Mouse (Mus musculus) layer of hippocampus, postnatal 14 days (tissue): Measurements from ENCODE around the gene Armt1. TPM values are rescaled to one million over a fixed set of nuclear protein-coding genes. Genes with fewer than 3 reads are reported as not detected.

Experiments
- DNase-seq, 2 experiments: peaks; one replicate each; pipeline ENCODE4 v3.0.0; 2021 to 2022; ENCODE audit warnings: low spot score in 2 of 2, mixed read lengths in 1 of 2
- long read RNA-seq, 2 experiments: library from polyadenylated mRNA; stranded (forward); transcript quantifications; one replicate each; pipeline ENCODE4 v2.0.0; 2021
- total RNA-seq, 2 experiments: library from RNA; stranded (reverse); gene quantifications; 2 replicates each; pipeline ENCODE4 v1.2.3; 2021

Armt1 gene
- 10 to 100 TPM; 13.5 to 15.6 TPM for total RNA-seq
- long read RNA-seq, experiment 1, full-length matches to known transcripts: 9 of 12 reads
- long read RNA-seq, experiment 1, partial matches to known transcripts: 0 of 12 reads
- long read RNA-seq, experiment 1, other reads (novel, unspliced or antisense): 3 of 12 reads
- long read RNA-seq, experiment 2, full-length matches to known transcripts: 8 of 12 reads
- long read RNA-seq, experiment 2, partial matches to known transcripts: 0 of 12 reads
- long read RNA-seq, experiment 2, other reads (novel, unspliced or antisense): 4 of 12 reads

DNA sequence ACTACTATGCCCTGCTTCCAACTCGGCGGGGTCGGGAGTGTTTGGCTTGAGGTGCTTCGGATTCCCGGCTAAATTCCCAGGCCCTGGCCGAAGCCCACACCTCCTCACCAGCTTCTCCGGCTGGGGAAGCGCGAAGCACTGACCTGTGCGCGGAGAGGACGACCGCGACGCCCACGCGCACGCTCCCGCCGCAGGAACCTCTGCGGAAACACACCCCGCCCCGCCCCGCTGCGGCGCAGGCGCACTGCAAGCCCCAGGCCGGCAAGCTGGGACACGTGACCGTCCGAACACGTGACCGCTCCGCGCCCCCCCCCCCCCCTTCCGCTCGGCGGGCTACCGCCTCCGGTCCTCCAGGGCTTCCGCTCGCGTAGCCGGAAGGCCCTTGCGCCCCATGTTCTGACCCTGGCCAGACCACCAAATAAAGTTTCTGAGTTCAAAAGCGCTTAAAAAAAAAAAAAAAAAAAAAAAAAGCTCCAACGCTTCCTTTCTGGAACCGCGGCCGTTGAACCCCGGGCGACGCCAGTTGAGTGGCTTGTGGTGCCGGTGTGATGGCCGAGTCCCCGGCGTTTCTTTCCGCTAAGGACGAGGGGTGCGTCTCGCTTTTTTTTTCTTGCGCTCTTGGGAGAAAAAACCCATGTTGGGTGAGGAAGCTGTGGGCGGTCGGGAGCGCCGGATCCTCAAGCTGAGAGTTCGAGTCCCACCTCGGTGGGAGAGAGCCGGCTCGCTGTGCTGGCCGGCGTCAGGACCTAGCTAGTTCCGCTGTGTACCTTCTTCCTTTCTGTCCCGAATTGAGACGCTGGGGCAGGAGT is at the start of gene Armt1, which contains the start of gene Rmnd1:
Gene Armt1, plus strand, starts transcription at position 345 of the 809 bp plus-strand sequence.
Gene Rmnd1, minus strand, starts transcription at position 266 of the 809 bp plus-strand sequence.
- DNase-seq: peak; percentile 93 to 94

DNA sequence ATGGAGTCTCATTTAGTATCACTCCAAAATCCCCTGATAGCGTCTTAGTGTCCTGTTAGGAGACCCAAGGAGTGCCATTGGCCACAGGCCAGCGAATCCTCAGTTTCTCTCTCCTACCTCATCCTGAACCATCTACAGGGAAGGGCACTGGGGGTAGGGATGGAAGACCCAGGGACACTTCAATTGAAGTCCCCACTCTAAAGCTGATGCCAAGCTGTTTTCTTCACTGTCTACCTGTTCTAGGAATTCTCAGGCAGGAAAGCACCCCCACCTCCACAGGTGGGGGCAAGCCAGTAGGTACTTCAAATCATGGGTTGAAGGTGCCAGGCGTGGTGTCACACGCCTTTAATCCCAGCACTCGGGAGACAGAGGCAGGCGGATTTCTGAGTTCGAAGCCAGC is 48.0 kb upstream of the Armt1 start:
- no peak for DNase-seq

DNA sequence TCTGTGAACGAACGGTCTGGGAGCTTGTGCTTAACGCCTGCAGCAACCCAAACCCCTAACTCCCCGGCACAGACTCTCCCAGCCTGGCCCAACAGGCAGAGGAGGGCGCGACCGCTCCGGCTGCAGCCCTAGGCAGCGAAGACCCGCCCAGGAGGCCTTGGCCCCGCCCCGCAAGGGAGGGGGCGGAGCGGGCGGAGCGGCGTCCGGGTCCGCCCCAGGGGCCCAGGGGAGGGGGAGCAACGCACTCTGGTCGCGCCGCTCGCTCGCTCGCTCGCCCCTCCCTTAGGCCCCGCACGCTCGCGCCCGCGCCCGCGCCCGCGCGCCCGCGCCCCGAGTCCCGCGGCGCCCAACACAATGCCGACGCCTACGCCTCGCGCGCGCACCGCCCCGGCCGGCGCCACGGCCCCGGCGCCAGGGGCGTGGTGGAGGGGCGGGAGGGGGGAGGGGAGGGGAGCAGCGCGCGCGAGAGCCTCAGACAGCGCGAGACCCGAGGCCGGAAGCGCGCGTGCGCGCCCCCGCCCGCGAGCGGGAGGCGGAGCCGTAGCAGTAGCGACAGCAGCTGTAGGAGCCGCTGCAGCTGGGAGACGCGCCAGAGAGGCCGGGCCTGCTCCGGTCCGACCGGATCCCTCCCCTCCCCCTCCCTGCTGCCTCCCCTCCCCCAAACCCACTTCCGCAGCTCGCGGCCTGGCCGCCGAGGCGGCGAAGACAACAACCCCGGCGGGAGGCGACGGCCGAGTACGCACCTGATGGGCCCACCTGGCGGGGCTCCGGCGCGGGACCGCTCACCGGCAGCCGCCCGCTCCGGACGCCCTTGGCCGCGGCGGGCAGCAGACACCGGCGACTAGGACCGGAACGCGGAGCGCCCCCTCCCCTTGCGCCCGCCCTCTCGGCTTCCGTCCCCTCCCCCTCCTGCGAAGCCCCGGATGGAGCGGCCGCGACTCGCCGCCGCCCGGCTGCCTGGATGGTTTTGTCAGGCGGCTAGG is 45.4 kb upstream of the Armt1 start:
- DNase-seq: peak; percentile 90 to 95

DNA sequence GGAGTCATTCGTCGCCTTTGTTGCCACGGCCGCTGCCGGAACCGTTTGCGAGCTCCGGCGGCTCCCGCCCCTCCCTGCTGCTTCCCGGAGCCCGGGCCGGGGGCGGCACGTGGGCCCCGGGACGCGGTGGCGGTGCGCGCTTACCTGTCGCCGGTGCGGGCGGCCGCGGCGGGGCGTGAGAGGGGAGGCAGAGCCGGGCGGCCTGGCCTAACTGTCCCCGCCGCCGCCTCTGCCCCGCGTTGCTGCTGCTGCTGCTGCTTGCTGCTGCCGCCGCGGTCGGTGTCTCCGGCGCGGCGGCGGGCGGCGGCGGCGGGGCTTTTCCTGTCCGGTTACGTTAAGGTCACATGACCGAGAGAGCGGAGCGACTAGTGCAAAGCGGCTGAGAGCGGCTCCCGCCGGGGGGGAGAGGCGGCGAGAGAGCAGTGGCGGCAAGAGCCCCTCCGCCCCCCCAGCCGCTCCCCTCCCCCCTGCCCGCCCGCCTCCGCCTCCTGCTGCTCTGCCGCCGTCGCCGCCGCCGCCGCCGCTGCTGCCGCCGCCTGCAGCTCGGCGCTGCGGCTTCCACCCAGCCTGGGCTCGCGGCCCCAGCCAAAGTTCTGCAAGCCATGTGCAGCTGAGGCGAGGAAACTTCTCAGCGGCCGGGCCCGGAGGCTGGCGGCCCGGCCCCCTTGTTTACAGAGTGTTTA is 44.4 kb upstream of the Armt1 start, which contains the start of gene Zbtb2:
Gene Zbtb2, minus strand, starts transcription at position 408 of the 683 bp plus-strand sequence.
- peak; percentile 60 to 67 for DNase-seq

DNA sequence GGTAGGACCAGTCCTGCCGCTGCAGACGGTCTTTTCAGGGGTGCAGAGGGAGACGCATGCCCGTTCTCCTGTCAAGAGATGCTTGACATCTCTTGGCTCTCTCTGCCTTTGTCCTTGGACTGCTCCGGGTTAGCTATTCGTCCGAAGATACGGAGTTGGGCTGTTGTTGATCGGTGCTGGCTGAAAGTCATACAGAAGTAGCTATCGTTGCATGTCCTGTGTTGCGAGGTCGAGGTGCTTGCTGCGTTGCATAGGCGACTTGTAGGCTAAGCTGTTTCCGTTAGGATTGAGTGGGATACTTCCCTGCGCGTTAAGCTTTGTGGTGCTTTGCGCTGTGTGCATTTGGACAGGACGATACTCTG is 43.9 kb upstream of the Armt1 start:
- DNase-seq: peak in 1 of 2 experiments; percentile 42

DNA sequence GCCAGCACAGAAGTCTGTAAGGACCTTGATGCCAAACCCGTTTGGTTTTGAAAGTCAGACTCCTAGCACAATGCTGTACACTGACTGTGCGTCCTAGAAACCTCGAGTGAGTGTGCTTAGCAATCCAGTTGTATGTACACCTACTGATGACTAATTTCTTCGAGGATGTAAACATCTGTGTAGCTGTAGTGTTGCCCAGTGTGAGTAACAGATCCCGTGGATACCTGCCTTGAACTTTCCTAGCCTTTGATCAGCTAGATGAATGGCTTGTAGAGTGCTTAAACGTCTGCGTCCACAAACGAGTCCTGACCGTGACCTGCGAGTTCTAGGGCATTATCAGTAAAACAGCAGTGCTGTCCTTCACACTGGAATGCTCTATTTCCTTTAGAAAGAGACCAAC is 43.2 kb upstream of the Armt1 start:
- no peak for DNase-seq

DNA sequence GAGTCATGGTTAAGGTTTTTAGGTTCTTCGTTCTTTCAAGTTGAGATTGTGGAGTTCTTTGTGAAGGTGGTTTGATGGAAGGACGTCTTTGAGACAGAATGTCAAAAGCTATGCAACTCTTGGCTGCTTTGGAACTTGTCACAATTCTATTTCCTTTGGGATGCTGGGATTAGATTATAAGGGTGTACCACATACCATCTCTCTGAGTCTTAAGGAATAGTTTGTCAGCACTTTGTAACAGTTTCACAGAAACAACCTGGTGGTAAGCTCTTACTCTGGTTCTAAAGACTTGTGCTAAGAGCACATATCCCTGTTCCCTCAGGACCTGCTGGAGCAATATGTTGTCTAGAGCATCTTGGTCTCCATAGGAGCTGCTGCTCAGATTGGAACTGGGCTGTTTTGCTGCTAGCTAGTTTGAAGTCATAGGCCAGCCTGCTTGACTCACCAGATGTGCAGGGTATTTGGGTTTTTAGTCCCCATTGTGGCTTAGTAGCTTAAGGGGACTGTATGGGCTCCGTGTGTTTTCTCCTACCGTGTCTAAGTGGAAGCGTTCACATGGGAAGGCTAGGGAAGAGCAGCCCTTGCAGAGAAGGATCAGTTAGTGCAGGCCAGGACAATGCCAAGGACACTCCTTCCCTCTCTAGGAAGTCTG is 42.7 kb upstream of the Armt1 start:
- no peak for DNase-seq

DNA sequence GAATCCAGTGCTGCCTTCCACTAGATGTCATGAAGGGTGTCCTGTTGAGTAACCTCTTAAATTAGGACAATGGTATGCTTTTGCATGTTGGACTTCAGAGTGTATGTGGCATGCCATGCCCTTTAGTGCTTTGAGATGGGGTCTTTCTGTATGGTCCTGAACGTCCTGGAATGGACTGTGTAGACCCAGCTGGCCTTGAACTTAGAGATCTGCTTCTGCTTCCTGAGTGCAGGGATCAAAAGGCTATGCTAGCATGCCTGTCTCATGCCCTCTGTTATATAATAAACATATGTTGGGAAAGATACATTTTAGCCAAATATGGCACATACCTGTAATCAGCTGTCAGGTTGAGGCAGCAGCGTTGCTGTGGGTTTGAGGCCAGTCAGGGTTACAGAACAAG is 41.7 kb upstream of the Armt1 start:
- no peak for DNase-seq

DNA sequence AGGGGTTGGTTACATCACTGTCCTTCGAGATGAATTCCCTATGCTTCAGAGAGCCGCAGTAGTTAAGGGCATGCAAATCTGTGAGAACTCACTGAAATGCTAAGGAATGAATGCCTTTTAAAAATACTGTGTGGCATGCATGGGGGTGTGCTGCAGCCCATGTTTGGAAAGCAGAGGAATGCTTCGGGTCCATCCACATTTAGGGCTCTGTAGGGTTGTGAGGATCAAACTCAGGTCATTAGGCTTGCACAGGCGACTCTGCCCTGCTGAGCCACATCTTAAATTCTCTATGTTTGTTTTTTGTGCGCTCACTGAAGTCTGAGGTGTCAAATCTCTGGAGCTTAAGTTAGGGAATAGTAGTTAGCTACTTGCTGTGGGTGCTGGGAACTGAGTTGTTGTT is 41.2 kb upstream of the Armt1 start:
- DNase-seq: no peak

DNA sequence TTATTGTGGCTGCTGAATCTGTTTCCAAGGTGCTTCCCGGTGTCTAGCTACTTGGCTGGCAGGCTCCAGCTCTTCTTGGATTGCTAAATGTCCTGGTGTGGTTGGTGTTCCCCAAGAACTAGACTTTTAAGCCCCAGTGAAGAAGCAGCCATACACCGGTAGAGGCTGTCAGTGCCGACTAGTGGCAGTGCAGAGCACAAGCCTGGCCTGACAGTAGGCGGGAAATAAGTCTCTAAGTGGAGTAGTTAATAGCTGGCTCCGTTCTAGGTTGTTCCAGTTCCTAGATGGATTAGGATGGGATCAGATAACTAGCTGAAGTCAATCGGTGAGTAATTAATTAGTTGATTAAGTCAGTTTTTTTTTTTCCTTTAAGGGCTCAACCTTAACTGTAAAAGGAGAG is 40.4 kb upstream of the Armt1 start:
- no peak for DNase-seq

DNA sequence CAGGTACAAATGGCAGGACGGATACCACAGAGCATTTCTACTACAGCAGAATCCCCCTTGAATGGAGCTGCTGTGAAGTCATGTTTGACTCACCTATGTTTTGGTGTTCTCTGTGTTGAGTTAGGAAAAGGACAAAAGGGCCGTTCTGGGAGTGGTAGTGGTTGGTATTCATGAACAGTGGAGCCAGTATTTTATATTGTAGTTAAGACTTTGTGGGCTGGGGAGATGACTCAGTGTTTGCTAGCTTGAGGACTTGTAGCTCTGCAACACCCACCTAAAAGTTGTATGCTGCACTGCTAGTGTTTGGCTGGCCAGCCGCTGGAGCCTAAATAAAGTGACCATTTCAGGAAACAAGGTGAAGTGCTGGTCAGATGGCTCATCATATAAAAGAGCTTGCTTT is 36.9 kb upstream of the Armt1 start:
- no peak for DNase-seq

DNA sequence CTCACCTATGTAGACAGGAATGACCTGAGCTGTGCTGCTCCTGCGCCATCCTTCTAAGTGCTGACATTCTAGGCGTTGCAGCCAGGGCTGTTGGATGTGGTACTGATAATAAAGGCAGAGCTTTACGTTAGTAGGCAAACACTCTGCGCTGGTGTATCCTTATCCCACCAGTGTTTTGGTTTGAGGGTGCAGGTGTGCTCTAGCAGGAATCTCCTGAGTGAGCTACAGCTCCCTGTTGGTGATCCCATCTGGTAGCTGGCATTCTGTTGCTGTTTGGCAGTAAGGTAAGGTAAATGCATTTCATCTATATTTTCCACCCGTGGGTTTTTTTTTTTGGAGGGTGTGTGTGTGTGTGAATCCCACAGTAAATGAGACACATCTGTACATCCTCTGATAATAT is 34.2 kb upstream of the Armt1 start:
- no peak for DNase-seq

DNA sequence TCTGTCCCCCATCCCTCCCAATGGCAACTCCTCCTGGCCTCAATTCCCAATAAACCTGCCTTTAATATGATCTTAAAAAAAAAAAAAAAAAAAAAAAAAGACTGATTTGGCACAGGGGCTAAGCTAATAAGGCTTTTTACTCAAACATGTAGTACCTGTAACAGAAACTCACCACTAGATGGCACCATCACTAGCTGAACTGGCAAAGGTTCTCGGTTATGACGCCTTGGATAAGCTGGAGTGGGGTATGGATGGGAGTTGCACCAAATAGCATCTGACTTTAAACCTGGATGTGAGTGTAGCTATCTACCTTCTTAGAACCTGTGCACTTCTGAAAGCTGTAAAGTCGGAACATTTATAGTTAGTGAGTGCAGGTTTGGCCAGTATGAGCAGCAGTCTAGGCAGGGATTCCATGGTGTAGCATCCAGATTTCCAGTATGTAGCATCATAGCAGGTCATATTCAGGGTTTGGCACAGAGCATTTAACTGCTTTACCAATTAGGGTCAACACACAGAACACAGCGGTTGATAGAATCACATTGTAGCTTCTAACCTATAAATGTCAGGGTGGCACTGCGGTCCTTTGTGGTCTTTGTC is 27.3 kb upstream of the Armt1 start:
- peak in 1 of 2 experiments; percentile 77 for DNase-seq

DNA sequence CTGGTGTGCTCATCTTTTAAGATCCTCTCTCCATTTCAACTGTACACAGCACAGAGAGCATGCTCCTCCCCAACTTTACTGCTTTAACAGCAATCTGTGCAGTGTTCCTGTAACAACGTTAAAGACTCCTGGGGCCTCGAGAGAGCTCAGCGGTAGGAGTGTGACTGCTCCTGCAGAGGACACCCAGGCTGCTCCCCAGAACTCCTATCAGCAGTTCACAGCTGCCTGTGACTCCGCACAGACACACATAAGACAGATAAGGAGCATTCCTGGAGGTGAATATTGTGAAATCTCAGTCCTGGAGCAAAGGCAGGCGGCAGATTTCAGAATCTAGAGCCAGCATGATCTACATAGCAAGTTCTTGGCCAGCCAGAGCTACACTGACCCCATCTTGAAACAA is 26.8 kb upstream of the Armt1 start:
- DNase-seq: no peak

DNA sequence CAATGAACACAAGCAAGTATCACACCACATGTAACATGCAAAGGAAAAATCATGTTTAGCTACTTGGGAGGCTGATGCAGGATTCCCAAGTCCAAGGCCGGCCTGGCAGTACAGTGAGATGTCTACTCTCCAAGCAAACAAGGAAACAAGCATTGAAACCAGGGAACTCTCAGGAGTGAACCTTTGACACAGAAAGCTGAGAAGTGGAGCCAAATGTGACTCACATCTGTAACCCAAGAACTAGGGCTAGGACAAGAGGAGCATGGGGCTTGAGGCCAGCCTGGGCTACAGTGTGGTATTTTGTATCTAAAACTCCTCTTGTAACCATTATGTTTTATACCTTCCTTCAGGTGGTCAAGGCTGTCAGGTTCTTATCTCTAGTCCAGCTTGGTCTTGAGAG is 25.1 kb upstream of the Armt1 start:
- no peak for DNase-seq

DNA sequence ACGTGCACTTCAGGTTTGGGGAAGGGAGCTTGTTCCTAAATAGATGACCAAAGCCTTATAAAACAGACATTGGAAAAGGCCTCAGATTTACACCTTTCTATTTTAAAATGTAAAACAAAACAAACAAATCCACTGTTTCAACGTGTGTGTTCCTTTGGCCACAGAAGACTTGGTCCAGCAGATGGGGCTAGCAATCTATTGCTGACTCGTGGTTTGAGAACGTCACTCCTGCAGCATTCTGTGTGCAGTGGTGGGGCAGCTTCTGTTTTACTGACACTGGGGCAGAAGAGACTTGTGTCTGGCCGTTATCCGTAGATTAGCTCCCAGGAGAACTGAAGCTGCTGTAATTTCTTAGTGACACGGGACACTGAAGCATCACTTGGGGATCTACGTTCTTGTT is 7.0 kb upstream of the Armt1 start:
- no peak for DNase-seq

DNA sequence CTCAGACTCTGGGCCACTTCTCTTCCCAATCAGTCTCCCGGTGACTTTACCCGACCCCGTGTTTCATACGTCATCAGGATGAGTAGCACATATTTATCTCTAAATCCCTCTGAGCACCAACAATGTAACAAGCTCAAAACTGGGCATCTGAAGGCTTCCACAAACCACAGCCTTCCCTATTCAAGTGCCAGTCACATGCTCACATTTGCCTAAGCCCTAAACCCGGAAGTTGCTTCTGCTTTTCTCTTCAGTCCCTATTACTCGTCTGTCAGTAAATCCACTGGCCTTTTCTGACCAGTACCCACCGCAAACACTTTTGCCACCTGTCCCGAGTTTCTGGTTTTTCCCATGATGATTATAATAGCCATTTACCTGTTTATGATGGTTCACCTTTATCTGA is 1.9 kb upstream of the Armt1 start:
- no peak for DNase-seq

DNA sequence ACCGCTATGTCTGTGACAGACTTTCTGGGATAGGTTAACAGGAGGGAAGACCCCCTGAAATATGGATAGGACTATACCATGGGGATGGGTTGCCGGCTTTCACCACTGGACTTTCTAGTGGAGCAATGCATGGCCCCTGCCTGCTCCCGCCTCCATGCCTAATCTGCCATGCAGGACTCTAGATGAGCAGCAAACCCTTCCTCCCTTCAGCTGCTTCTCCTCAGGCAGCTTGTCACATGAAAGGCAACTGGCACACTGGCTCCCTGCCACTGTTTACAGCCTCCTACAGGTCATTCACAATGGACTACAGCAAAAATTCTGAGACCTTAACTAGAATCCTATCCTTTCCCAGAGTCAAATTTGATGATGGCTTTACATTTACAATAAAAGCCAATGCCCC is 1.4 kb upstream of the Armt1 start:
- DNase-seq: no peak

DNA sequence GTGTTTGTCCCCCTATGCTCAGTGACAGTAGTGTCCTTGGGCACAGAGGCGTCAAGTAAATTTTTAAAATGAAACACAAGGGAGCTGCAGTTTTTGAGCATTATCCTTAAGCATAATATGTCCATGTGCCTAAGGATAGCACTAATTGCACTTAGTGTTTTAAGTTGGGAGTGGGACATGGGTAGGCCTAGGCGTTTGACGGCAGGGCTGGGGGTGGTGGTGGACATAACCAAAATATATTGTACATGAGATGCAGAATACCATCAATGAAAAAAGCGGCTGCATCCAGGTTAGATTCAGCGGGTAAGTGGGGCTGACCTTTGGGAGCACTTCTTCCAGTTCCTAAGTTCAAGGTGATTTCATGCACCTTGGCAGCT is 533 bp upstream of the Armt1 start:
- DNase-seq: peak in 1 of 2 experiments; percentile 15
